Mouse (Mus musculus): ENCODE results near the gene Slc35c1.
A peak's percentile ranks its signal among the peaks of the same experiment; 100 is the strongest.
"Not testable (repeated sequence)": the region's sequence is repeated elsewhere in the genome, so short reads cannot be mapped to it uniquely, and the experiment has no call there.

Gene Slc35c1

DNA sequence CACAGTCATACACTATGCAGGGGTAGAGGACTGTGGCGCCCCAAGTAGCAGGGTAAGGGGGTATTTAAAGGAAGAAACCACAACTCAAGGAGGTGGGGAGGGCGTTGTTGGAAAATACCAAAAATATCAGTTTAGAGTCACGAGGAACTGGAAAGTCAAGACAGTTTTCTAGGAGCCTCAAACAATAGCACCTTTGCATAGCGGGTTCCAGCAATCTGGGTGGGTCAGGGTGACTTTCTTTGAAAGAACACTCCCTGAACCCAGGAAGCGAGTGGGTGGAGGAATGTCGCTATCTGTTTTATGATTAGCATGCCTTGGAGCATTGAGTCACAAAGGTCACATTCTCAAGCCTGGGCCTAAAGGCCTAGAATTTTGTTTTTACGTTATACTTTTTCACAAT, 16.2 kb upstream of the Slc35c1 start:
- DNase-seq (ENCODE audit: low read depth, low spot score) = not testable (repeated sequence)

DNA sequence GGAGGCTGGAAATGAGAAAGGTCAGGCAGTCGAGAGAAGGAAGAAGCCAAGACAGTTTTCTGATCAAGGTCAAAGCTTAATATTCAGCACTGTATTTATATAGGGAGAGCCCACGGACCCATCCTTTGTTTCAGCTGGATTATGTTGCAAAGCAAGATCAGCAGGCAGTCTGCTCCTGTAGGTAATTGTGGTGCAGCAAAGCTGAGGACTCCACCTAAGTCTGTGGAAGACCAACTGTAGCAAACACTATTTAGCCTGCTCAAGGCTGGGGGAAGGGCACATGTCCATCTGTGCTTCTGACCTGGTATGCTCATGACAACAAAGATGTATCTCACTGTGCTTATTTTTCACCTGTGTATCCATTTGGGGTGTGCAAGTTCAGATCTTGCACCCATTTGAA, 15.4 kb upstream of the Slc35c1 start:
- DNase-seq (ENCODE audit: low read depth, low spot score) = no peak

DNA sequence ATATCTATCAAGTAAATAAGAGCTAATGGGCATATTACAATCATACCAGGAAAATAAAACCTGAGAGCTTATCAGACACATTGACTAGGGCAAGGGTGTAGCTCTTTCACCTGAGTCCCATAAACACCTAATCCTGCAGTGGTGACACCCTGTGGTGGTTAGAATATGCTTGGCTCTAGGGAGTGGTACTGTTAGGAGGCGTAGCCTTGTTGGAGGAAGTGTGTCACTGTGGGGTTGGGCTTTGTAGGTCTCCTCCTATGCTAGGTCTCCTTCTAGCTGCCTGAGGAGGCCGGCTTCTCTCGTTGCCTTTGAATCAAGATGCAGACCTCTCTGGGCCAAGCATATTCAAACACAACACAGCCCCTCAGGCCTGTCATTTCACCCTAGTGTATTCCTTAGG, 14.6 kb upstream of the Slc35c1 start:
- DNase-seq (ENCODE audit: low read depth, low spot score) = no peak

DNA sequence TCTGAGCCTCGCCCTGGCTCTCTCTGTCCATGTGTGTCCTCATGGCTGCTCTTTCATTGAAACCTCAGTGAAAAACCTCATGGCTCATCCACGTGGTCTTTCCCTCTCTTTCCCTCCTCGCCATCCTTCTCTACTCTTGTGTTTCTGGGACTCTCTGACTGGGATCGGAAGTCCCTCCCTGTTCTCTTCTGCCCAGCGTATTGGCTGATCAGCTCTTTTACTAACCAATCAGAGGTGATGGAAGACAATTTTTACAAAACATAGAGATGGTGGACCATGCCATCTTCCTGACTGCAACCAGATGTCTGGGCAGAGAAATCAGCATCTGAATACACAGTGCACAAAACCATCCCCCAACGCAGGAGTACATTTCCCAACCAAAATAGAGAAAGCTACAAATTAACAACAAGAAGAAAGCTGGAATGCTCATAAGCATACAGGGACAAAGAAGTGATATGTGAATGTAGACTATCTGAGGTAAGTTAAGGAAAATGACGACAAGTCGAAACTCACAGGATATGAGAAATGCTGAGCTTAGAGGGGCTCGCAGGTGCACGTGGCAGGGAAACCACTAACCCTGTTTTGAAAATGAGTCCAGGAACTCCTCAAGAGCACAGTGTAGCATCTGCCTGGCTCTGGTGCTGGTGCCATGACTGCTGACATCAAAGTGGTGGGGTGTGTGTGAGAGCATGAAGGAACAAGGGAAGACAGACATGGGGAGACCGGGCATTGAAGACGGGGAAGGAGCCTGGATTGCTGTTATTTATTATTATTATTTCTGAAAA, 11.7 kb upstream of the Slc35c1 start:
- DNase-seq (ENCODE audit: low read depth, low spot score) = no peak

DNA sequence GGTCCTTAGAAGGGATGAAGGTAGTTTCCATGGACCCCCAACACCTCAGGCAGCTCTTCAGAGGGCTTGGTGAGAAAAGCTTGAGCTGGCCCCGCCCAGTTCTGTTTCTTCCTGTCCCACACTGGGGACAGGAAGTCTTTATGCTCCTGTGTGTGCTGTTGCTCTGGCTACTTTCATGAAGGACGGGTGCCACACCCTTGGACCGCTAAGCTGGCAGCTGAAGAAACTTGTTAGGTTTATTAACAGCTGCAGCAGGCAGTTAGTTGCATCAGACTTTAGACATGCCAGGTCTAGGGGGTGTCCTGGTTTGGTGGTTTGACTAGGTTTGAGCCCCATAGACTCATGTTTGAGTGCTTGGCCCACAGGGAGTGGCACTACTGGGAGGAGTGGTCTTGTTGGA, 4.4 kb upstream of the Slc35c1 start:
- DNase-seq (ENCODE audit: low read depth, low spot score) = no peak

DNA sequence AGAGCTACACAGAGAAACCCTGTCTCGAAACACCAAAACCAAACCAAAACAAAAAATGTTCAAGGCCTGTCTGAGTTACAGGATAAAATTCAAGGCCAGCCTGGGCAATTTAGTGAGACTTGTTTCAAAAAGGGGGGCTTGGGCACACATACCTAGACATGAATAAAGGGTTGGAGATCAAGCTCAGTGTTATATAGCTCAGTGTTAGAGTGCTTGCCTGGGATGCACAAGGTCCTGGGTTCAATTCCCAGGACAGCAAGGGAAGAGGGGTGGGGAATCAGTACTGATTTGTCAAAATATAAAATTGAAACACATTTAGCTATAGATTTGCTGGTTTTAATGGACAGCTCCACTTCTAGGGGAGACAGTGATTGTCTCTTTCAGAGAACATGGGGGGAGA, 877 bp upstream of the Slc35c1 start:
- no peak for DNase-seq (ENCODE audit: low read depth, low spot score)

DNA sequence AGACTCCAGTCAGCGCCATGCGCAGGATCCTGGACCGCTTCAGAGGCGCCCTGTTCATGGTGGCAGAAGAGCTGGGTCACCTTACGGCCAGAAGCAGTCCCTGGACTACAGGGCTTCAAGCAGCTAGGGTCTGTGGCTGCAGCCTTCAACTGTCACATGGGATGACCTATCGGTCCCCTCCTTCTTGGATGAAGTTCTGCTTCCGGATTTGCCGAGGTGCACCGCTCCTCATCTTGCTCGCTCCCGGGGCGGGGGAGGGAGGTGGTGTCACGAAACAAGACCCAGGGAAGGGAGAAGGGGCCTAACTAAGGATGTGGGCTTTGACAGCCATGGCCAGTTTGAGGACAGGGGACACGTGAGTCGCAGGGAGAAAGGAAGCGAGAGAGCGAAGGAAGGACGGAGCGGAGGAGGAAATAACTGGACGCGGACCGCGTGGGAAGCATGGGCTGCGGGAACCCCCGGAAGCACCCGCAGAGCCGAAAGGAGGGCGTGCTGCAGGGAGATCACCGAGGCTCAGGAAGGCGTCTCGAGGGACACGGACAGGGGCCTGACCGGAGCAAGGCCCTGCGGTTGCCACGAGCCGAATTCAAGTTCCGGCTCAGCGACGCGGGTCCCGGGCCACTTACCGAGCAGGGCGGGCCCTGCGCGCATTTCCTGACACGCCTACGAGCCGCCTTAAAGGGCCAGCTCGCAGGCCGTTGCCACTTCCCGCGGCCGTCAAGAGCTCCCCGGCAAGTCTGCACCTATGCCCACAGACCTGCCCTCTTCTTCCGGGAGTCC, 1.0 kb downstream of the Slc35c1 start:
- peak; percentile 47 for DNase-seq (ENCODE audit: low read depth, low spot score)

DNA sequence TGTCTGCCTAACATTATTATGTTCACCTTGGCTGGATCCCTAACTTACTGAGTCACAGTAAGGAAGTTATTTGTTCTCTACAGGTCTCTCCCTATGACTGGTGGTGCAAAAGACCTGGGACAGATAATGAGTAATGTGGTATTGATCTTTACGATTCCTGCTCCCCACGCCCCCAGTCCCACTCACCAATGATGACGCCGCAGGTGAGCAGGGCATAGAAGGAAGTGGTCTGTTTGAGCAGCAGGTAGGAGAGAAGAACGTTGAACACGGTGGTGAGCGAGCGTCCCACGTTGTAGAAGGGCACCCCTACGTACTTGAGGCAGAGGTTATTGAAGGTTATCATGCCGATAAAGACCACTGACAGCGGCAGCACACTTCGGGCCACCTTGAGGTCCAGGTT, 1.9 kb downstream of the Slc35c1 start:
- no peak for DNase-seq (ENCODE audit: low read depth, low spot score)

DNA sequence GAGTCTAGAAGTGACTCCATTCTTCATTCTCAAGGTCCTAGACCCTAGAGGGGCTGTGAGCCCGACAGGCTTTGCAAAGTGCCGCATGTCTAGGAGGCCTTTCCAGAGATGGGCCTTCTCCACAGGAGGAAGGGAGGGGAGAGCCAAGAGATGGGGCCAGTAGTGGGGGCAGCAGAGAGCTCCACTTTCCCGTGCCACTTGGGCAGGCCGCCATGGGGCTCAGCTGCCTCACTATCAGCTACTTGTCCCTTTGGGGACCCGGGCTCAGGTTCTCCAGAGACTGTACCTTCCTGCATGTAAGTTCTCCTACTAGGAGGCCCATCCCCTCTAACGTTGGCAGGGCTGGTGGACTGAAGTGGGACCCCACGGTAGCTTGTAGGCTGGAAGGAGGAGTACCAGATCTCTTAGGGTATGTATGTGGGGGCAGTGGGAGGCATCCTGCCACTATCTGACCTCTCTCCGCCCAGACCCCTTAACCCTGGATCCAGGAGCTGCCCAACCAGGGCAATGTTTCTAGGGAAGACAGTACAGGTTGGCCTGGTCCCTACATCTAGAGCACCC, 3.3 kb downstream of the Slc35c1 start:
- no peak for DNase-seq (ENCODE audit: low read depth, low spot score)

DNA sequence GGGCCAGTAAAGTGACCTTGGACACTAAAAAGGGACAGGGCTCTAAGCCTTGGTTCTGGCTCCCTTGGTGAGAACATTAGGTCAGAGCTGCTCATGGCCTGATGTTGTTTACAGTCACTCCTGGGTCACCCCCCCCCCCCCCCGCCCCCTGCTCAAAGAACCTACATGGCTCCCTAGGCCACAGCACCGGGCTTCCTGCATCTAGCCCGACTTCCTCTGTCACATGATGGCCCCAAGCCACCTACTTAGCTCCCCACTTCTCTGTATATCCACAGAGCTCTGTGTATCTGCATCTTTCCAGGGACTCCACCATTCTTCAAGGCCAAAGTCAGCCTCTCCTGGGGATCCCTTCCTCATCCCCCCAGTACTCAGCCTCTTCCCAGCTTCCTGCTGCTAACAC, 4.6 kb downstream of the Slc35c1 start:
- no peak for DNase-seq (ENCODE audit: low read depth, low spot score)

DNA sequence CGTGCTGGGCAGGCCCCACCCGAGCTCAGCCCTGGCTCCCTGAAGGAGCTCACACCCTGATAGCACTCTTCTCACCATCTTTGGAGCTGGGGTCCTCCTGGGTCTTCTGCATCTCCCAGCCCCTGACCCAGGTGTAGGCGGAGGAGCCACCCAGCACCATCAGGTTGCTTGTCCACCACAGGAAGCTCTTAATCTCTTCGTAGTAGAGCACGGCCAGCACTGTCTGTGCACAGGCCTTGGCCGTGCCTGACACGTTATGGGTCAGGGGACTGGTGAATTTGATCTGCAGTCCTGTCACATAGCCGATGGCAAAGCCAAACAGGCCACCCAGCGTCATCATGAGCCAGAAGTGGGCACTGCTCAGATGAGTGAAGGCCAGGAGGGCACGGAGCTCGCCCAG, 6.2 kb downstream of the Slc35c1 start:
- no peak for DNase-seq (ENCODE audit: low read depth, low spot score)

DNA sequence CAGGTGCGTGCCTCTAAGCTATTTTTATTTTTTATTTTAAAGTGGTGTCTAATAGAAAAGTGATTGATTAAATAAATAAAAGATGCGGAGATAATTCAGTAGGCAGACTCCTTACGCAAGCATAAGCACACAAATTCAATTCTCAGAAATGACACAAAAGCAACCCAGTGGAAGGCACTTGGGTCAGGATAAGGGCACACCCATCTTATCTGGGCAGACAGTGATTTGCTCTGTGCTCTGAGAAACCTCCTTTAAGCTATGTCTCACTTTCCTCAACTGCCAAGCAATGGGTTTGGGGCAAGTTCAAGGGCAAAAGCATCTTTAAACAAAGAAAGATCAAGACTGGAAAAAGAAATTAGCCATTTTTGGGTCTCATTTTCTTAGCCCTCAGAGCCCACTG, 9.2 kb downstream of the Slc35c1 start:
- DNase-seq (ENCODE audit: low read depth, low spot score) = no peak

DNA sequence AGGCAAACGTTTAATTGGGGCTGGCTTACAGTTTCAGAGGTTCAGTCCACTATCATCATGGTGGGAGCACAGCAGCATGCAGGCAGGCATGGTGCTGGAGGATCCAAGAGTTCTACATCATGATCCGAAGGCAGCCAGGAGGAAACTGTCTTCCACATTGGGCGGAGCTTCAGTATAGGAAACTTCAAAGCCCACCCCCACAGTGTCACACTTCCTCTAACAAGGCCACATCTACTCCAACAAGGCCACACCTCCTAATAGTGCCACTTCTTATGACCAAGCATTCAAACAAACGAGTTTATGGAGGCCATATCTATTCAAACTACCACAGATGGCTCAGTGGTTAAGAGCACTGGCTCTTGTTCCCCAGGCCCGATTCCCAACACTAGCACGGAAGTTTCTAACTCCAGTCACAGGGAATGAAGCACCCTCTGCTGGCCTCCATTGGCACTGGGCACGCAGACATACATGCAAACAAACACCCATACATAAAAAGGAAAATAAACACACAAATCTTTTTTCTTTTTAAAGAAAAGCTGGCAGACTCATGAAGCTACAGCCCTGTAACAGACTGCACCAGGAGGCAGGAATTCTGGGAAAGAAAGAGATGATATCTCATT, 13.1 kb downstream of the Slc35c1 start:
- DNase-seq (ENCODE audit: low read depth, low spot score) = no peak

DNA sequence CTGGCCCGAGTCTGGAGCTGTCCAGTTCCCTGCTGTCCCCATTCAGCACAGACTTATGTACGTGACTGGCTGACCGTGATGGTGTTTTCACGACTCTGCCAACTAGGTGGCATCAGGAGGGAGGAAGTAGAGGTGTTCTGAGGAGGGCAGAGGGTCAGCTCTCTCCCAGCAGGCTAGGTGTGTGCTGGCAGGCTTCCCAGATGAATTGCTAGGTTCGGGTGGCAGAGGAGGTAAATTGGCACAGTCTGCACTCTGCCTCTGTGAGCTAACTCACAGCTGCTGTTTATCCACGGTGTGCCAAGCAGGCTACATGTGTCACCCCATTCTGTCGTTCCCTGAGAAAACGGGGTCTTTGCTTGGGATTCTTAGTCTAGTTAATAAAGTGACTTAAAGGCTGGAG, 13.7 kb downstream of the Slc35c1 start:
- no peak for DNase-seq (ENCODE audit: low read depth, low spot score)

DNA sequence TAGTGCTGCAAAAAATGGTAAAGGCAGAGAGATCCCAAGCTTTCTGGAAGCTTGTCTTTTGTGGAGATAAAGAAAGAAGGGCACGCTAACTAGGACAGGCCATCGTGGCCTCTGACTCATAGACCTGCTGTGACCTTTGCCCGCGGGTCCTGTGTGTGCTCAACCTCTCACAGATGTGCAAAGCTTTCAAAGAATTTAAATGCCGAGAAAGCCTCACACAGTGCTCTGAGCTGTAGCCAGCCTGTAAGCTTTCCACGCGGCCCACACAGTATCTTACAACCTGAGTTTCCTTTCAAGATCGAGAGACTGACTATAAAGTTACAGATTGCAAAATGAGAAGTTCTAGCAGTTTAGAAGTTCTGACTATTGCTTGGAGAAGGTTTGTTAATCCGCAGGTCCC, 14.4 kb downstream of the Slc35c1 start:
- no peak for DNase-seq (ENCODE audit: low read depth, low spot score)

DNA sequence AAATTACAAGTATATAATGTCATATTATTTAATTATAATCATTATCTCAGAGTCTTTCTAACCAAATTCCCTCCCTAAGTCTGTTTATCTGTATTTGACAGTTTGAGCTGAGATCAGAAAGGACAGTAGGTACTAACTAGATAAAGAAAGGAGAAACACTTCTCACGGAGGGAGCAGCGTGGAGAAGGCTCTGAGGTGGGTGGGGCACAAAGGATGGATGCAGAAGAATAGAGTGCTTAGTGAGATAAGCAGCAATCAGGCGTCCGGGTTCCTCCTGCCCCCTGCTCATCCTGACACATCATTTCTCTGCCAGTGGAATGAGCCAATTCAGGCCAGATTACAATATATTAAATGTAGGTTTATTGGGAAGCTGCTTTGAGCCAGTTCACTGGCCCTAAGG, 16.0 kb downstream of the Slc35c1 start:
- no peak for DNase-seq (ENCODE audit: low read depth, low spot score)

DNA sequence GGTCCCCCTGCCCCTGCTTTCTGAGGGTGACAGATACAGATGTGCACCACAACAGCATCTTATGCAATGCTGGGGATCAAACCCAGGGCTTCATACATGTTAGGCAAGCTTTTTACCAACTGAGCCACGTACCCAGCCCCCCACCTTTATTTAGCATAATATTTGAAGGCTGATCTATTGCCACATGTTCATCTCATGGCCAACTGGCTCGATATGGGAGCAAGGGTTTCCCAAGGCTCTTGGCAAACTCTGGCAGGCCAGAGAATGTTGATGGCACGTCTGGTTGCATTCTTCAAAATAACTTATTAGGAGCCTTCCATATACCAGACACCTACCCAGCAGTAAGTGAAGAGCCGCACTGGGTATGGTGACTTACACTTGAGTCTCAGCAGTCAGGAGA, 17.0 kb downstream of the Slc35c1 start:
- no peak for DNase-seq (ENCODE audit: low read depth, low spot score)

DNA sequence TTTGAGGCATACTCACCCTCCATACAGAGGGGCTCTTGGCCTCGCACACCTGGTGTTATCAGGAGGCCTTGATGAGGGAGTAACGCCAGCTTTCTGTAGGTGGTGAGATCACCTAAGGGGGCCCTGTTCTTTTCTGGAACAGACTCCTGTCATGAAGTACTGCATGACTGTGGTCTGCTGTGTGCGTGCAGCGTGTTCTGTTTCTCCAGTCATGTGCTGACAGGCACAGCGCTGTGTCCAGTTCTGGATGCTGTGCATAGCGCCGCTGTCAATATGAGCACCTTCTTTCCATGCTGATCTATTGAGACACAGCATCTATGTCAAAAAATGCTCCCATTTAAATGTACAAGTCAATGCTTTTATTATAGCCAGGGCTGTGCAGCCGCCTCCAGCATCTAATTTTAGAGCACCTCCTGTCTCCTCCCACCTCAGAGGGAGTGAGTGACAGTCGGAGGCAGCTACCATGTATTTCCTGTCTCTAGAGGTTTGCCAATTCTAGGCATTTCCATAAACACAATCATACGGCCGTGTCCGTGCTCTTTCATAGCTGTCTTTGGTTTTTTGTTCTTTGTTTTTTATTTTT, 17.8 kb downstream of the Slc35c1 start:
- no peak for DNase-seq (ENCODE audit: low read depth, low spot score)

DNA sequence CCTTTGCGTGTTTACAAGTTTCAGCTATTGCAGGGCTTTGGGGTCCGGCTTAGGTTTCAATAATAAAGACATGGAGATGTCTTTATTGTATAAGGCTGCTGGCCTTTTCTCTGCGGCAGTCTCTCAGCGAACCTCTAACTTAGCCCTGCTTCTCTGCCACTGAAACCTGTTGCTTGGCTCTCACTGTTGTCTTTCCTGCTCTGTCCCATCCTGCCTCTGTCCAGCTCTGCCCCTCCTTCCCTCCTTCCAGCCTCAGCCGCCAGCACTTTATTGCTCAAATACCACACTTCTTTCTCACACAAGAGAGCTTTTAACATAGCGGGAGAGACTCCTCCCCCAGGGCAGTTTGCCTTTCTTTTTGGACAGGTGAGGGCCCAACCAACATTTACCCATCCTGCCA, 19.9 kb downstream of the Slc35c1 start:
- no peak for DNase-seq (ENCODE audit: low read depth, low spot score)

DNA sequence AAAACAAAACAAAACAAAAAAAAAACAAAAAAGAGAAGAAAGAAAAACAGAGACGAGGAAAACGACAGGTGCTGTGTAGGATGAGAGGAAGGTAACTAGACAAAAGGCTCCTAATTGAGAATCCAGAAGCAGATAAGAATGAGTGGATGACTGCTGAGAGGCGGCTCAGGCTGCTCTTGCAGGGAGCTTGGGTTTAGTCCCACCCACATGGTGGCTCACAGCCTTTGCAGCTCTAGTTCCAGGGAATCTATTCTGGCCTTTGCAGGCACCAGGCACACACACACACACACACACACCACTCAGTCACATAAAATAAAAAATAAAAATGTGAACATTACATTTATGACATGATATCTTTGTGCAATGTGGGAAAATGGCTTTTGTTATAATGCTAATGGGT, 21.8 kb downstream of the Slc35c1 start:
- no peak for DNase-seq (ENCODE audit: low read depth, low spot score)

DNA sequence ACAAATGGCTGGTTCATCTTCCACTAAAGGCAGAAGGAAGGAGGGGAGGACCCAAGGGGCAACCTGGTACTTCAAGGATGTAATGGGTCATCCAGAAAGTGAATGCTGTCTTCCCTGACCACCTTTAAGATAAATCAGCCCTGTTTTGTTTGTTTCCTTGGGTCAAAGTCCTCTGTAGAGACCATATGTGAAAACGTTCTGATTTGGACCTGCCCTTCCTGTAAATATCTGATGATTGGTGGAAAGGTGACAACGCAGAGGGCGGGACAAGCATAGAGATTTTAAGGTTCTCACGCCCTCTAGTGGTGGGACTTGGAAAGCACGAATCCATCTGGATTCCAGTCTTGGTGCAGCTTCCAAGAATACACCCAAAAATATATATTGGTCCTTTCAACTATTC, 22.5 kb downstream of the Slc35c1 start:
- DNase-seq (ENCODE audit: low read depth, low spot score) = peak; percentile 75

DNA sequence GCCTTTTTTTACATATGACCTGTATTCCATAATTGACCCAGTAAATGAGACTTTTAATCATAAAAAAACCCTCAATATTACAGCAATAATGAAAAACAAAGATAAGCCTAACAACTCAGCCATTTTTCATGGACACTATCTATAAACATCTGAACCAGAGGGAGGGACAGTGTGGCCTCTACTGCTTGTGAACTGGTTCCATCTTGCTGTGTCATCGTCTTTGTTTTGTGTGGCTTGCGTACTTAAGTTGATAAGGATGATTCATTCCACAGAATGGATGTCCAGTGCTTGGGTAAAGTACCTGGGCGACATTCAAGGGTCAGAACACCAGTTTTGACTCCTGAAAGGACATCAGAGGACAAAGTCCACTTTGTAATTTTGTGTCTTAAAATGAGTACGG, 23.0 kb downstream of the Slc35c1 start:
- DNase-seq (ENCODE audit: low read depth, low spot score) = no peak
